Mouse (Mus musculus) heart, adult 10 weeks (tissue): ENCODE results near the gene Rabl2. TPM values are rescaled to one million over a fixed set of nuclear protein-coding genes. Genes with fewer than 3 reads are reported as not detected.

Experiments used
- polyA plus RNA-seq: library from polyadenylated mRNA; stranded (reverse); fragments of 350-450 nt; fragmentation: Illumina TruSeq; extraction: RNeasy Lipid Tissue Mini Kit (QIAGEN cat#74804); gene quantifications from one replicate; pipeline ENCODE4 v1.2.3, GENCODE M21; 2014; ENCODE audit warnings: low read depth, low replicate concordance

Rabl2 gene
- 6.0 TPM for polyA plus RNA-seq

GRCm38 (mm10) chr15:89591723-89592455 lies at the start of gene Rabl2:
Gene Rabl2 (minus strand): TSS chr15:89591923.

GRCm38 (mm10) chr15:89568114-89568513 lies 23.6 kb downstream of the Rabl2 start, which contains the start of gene Acr:
Gene Acr (plus strand): TSS chr15:89568326.

Other genes with a start within 250 kb of the Rabl2 start
- 25.2 TPM for gene Lmf2, start 236.3 kb downstream of the Rabl2 start, polyA plus RNA-seq
- gene Ncaph2, start 236.2 kb downstream of the Rabl2 start, polyA plus RNA-seq, result 46.5 TPM
- gene Sco2, start 218.1 kb downstream of the Rabl2 start, polyA plus RNA-seq, result 23.0 TPM
- 0.86 TPM for gene Tymp, start 214.9 kb downstream of the Rabl2 start, polyA plus RNA-seq
- 2.5 TPM for gene Odf3b, start 212.6 kb downstream of the Rabl2 start, polyA plus RNA-seq
- gene Klhdc7b, start 207.0 kb downstream of the Rabl2 start, polyA plus RNA-seq, result not detected
- gene Syce3, start 181.4 kb downstream of the Rabl2 start, polyA plus RNA-seq, result not detected
- 568 TPM for gene Cpt1b, start 166.1 kb downstream of the Rabl2 start, polyA plus RNA-seq
- gene C730034F03Rik, start 162.3 kb downstream of the Rabl2 start, polyA plus RNA-seq, result 1.8 TPM
- 1.3 TPM for gene Gm44502, start 162.2 kb downstream of the Rabl2 start, polyA plus RNA-seq
- gene Chkb, start 162.0 kb downstream of the Rabl2 start, polyA plus RNA-seq, result 106 TPM
- gene Mapk8ip2, start 138.0 kb downstream of the Rabl2 start, polyA plus RNA-seq, result 0.10 TPM
- gene Arsa, start 114.5 kb downstream of the Rabl2 start, polyA plus RNA-seq, result 13.2 TPM
- gene Shank3, start 92.3 kb downstream of the Rabl2 start, polyA plus RNA-seq, result 24.1 TPM
- gene Acr, start 23.6 kb downstream of the Rabl2 start, polyA plus RNA-seq, result not detected
- gene Syt10, start 249.9 kb upstream of the Rabl2 start, polyA plus RNA-seq, result not detected